Mouse (Mus musculus): ENCODE measurements around the gene Slc44a4. TPM values are rescaled to one million over a fixed set of nuclear protein-coding genes. Genes with fewer than 3 reads are reported as not detected.
A peak's percentile ranks its signal among the peaks of the same experiment; 100 is the strongest.
"Not testable (repeated sequence)": the region's sequence is repeated elsewhere in the genome, so short reads cannot be mapped to it uniquely, and the experiment has no call there.

The Slc44a4 gene
- total RNA-seq, 2 experiments from 2014 or later, result 0.09 TPM; not detected in 1

GRCm38 (mm10) chr17:34932287-34932686 is 18.0 kb downstream of the Slc44a4 start:
- intact Hi-C loops (cut with DNase I; ENCODE audit: low total_unique reads), result no loop called here
- DNase-seq, result no peak

DNA sequence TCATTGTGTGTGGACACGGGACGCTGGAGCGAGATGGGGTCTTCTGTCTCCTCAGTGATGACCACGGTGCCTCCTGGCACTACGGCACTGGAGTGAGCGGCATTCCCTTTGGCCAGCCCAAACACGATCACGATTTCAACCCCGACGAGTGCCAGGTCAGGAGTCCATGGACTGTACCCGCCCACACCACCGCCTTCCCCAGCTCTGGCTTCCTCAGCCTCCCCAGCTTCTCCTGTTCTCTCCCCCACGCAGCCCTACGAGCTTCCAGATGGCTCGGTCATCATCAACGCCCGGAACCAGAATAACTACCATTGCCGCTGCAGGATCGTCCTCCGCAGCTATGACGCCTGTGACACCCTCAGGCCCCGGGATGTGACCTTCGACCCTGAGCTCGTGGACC is 19.8 kb downstream of the Slc44a4 start:
- intact Hi-C loops (cut with DNase I; ENCODE audit: low total_unique reads), result no loop called here
- DNase-seq, result no peak

DNA sequence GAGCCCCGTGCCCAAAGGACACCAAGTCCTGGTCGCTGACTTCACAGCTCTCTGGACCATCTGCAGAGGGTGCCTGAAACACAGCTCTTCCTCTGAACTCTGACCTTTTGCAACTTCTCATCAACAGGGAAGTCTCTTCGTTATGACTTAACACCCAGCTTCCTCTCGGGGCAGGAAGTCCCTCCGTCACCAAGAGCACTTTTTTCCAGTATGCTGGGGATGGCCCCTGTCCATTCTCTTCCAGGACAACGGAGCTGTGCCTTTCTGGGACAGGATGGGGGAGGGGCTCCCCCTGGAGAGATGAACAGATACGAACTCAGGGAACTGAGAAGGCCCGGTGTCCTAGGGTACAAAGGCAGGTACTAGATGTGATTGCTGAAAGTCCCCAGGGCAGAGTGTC is 20.6 kb downstream of the Slc44a4 start:
- no peak for DNase-seq
- intact Hi-C loops (cut with DNase I; ENCODE audit: low total_unique reads), result no loop called here

DNA sequence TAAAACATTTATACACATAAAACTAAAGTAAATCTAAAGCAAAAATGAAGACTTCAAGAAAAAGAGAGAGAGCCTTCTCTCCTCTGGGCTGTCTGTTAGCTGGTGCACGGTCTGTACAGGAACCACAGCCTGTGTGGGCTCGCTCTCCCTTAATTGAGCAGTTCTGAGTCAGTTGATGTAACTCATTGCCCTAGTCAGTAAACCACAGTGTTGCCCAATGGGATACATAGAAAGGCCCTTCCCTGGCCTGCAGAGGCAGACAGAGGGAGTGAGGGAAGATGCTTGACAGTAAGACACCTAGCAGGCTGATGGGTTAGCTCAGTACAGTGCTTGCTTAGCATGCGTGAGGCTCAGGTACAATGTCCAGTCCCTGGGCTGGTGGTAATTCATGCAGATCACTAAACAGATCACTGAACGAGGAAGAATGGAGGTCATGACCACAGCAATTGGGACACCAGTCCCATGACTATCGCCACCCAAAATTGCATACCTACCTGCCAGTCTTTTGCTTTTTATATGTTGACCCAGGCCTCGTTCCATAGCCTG is 23.8 kb downstream of the Slc44a4 start:
- intact Hi-C loops (cut with DNase I; ENCODE audit: low total_unique reads), result no loop called here
- DNase-seq, result no peak

DNA sequence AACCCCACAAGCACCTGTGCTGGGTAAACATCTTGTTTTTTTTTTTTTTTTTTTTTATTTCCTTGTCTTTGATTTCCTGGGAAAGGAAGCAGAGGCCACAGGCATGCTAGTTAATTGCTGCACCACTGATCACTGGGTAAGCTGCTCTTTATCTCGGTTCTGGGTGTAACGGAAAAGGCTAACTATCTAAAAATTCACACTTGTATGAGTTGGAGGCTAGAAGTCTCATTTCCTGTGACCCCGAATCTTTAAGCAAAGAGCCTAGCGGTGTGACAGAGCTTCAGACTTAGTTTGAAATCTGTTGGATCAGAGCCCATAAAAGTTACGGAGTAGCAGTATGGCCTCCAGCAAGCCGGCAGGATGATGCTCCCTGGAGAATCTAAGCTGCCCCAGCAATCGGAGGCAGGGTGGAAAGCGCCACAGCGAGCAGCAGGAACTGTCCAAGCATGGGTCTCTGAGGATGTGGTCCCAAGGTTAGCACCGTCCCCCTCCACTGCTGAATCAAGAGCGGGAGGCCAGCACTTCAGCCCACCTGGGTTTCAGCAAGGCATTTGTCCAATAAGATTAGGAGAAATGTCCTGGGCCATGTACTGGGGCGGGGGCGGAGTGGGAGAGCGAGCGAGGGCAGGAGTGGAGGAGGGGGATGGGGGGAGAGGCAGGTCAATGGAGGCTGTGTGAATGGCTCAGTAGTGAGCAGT is 27.2 kb downstream of the Slc44a4 start:
- DNase-seq, result no peak
- intact Hi-C loops (cut with DNase I; ENCODE audit: low total_unique reads), result no loop called here

- no peak for DNase-seq
- intact Hi-C loops (cut with DNase I; ENCODE audit: low total_unique reads), result no loop called here
These were observed 29.0 kb downstream of the Slc44a4 start for GRCm38 (mm10) chr17:34943128-34943815.

DNA sequence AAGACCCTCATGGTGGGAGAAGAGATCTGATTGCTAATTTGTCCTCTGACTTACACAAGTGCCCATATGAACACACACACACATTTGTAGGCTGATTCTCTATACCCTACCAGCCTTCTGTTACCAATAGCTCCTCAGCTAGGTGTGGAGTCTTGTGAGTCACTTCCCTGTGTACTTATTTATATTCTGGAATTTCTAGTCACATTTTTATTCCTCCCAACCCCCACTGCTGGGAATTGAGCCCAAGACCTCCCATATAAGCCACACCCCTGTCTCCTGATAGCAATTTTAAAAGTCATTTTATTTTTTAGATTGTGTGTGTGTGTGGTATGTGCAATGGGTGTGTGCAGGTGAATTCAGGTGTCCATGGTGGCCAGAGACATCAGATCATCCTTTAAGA is 30.1 kb downstream of the Slc44a4 start:
- intact Hi-C loops (cut with DNase I; ENCODE audit: low total_unique reads), result no loop called here
- DNase-seq, result no peak

- DNase-seq, result no peak
- intact Hi-C loops (cut with DNase I; ENCODE audit: low total_unique reads), result no loop called here
These were observed 32.3 kb downstream of the Slc44a4 start for GRCm38 (mm10) chr17:34946486-34947140.

DNA sequence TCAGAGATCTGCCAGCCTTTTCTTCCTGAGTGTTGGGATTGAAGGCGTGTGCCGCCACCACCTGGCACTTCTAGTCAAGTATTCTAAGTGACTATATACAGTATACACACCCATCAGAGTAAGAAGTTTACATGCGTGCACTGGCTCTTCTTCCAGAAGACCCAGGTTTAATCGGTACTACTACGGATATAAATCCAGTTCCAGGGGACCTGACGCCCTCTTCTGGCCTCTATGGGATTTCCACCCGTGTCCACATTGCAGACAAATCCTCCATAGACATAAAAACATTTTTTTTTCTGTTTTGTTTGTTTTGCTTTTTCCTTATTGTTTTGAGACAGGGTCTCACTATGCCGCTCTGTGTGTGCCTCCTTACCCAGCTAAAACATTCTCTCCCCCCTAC is 33.3 kb downstream of the Slc44a4 start:
- intact Hi-C loops (cut with DNase I; ENCODE audit: low total_unique reads), result no loop called here
- no peak for DNase-seq

GRCm38 (mm10) chr17:34948721-34949552 is 34.7 kb downstream of the Slc44a4 start:
- intact Hi-C loops (cut with DNase I; ENCODE audit: low total_unique reads); DNase-seq: not testable (repeated sequence)

DNA sequence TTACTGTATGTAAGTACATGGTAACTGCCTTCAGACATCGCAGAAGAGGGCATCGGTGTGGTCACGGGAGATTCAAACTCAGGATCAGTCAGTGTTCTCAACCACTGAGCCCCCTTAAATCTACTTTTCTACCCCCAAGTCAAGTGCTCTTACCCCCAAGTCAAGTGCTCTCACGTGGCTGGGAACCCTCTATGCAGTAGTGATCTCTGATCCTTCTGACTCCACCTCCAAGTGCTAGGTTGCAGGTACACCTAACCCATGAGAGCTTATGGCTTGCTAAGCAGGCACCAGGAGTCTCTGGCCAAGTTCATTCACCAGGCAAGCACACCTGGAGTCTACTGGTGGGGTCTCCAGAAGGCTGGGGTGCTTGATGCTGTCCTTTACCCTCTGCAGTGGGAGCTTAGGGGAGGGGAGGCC is 35.3 kb downstream of the Slc44a4 start:
- intact Hi-C loops (cut with DNase I; ENCODE audit: low total_unique reads), result no loop called here
- no peak for DNase-seq

GRCm38 (mm10) chr17:34950514-34951455 is 36.5 kb downstream of the Slc44a4 start:
- no peak for DNase-seq
- intact Hi-C loops (cut with DNase I; ENCODE audit: low total_unique reads), result no loop called here

- DNase-seq, result no peak
- intact Hi-C loops (cut with DNase I; ENCODE audit: low total_unique reads), result no loop called here
These were observed 37.5 kb downstream of the Slc44a4 start for GRCm38 (mm10) chr17:34951636-34952377.

DNA sequence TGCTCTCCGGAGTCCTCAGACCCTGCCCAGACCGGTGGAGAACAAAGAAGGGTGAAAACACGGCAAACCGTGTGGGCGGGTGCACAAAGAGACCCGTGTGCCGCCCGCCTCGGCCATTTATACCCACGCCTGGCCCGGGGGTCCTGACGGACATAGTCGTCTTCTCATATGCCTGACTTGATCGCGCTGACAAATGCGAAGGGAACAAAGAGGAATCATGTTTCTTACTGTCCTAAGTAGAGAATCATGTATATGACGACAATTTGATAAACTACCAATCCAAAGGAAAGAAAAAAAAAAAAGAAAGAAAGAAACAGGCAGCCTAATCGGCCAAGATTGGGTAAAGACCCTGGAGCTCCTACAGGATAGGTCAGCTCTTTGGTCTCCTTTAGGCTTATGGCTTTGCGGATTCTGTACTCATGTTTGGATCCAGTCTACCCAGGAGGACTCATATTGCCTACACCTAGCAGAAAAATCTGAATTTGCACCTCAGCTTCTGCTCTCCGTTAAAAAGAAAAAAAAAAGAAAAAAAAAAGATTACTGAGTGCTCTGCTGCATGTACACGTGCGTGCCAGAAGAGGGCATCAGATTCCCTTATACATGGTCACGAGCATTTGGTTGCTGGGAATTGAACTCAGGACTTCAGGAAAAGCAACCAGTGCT is 38.2 kb downstream of the Slc44a4 start:
- peak; percentile 82 for DNase-seq
- intact Hi-C loops (cut with DNase I; ENCODE audit: low total_unique reads), result no loop called here

GRCm38 (mm10) chr17:34953258-34953657 is 39.0 kb downstream of the Slc44a4 start:
- DNase-seq, result no peak
- intact Hi-C loops (cut with DNase I; ENCODE audit: low total_unique reads), result no loop called here

DNA sequence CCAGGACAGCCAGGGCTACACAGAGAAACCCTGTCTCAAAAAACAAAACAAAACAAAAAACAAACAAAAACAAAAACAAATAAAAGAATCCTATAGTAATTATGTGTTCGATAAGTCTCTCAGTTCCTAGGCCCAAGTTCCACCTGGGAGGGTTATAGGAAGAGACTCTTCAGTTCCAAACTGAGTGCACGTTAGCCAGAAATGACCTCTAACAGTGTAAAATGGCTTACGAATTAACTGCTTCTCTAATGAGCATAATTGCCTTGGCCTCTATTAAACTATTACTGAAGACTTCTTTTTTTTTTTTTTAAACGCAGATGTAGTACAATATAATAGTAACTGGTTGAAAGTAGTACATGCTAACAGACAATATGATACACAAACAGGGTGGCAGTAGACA is 39.6 kb downstream of the Slc44a4 start:
- no peak for DNase-seq
- intact Hi-C loops (cut with DNase I; ENCODE audit: low total_unique reads), result no loop called here

DNA sequence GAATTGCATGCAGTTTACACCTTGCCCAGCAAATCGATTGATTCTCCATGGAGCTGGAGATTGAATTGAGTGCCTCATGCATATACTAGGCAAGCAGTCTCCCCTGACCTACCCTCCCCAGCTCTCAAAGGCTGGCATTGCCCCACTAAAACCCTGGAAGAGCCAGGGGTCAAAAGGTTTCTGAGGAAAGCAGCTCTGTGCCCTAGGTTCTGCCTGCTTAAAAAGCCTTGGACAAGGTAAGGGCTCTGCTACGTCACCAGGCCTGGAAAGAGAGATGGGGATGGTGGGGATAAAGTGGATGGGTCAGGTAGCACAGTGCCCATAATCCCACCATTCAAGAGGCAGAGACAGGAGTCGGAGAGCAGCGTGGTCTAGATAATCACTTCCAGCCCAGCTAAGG is 40.6 kb downstream of the Slc44a4 start:
- intact Hi-C loops (cut with DNase I; ENCODE audit: low total_unique reads), result no loop called here
- DNase-seq, result no peak

Data from gastrocnemius, postnatal 14 days (tissue).